Mouse (Mus musculus) lung, adult 2 months (tissue): ENCODE measurements at regions not wholly inside any gene's neighbourhood (a gene's known extent, or its start where the extent isn't known, plus 50 kb on each side); places are given as distances from the start of the nearest gene placed in this dataset.
"Not testable (repeated sequence)": the region's sequence is repeated elsewhere in the genome, so short reads cannot be mapped to it uniquely, and the experiment has no call there.

Source experiments
- DNase-seq: peaks from one replicate; pipeline ENCODE4 v3.0.0; 2022
- H3K4me1 ChIP-seq: fragments of 200-500 bp; 2 replicates; pipeline ENCODE4 v1.6.1; 2011; ENCODE audit warnings: low read length; ENCODE audit not compliant: control insufficient read depth, insufficient read depth
- H3K4me3 ChIP-seq: fragments of 200-500 bp; replicated peaks from 2 replicates; pipeline ENCODE3; 2011; ENCODE audit warnings: low read depth, mild to moderate bottlenecking, control low read depth, low read length; ENCODE audit errors: extremely low read depth
- CTCF ChIP-seq: fragments of 200-500 bp; IDR thresholded peaks from 2 replicates; pipeline ENCODE4 v1.5.1; 2011; ENCODE audit warnings: mild to moderate bottlenecking, low read length, control low read depth; ENCODE audit not compliant: insufficient read depth
- POLR2A ChIP-seq: fragments of 200-500 bp; IDR thresholded peaks from 2 replicates; pipeline ENCODE4 v1.6.1; 2011; ENCODE audit warnings: low read depth, mild to moderate bottlenecking, control low read depth, low read length, borderline replicate concordance; ENCODE audit errors: extremely low read depth
- WGBS: fragments of 180-500 bp; shearing (Covaris S2); methylation state at CpG from one replicate; pipeline ENCODE4 v1.1.7; 2018; 5-methylcytosine and 5-hydroxymethylcytosine counted together

GRCm38 (mm10) chr12:51143196-51143595, 204.7 kb upstream of the G2e3 start:
- H3K4me3 ChIP-seq: no peak overlapping the region
- H3K4me1 ChIP-seq: no peaks in the 10 kb centered on the region
- TF ChIP-seq POLR2A (no peak), CTCF (no peak)
- 47% methylated on average over 3 of the region's 3 CpGs for WGBS
- DNase-seq: no peak

DNA sequence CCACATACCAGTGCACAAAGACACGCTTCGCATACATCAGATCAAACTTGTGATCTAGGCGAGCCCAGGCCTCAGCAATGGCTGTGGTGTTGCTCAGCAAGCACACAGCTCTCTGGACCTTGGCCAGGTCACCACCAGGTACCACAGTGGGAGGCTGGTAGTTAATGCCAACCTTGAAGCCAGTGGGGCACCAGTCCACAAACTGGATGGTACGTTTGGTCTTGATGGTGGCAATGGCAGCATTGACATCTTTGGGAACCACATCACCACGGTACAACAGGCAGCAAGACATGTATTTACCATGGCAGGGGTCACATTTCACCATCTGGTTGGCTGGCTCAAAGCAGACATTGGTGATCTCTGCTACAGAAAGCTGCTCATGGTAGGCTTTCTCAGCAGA, 214.2 kb upstream of the G2e3 start:
- not testable (repeated sequence) for H3K4me1 ChIP-seq, DNase-seq, H3K4me3 ChIP-seq
- WGBS: 79% methylated on average over 5 of the region's 5 CpGs

GRCm38 (mm10) chr12:51128274-51128673, 219.6 kb upstream of the G2e3 start:
- no peak overlapping the region for H3K4me3 ChIP-seq
- DNase-seq: no peak
- no peaks in the 10 kb centered on the region for H3K4me1 ChIP-seq
- TF ChIP-seq POLR2A (no peak), CTCF (no peak)

DNA sequence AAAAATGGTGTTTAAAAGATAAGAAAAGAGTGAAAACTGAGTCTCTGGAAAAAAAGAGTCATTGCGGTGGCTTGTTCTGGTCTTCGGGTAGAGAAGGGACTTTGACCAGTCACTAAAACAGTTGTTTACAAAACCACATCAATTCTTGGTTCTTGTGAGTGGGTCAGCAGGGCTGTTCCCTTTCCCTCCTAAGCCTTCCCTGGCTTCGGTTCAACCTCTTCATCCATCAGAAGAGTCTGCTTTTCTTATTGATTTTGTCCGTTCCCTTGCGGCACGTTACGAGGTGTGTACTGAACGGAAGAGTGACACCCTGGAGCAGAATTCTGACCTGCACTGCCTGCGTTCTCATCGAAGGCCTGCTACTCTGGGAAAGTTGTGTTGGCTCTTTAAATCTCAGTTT, 229.1 kb upstream of the G2e3 start:
- no peaks in the 10 kb centered on the region for H3K4me1 ChIP-seq
- WGBS: 89% methylated on average over 10 of the region's 10 CpGs
- DNase-seq: no peak

DNA sequence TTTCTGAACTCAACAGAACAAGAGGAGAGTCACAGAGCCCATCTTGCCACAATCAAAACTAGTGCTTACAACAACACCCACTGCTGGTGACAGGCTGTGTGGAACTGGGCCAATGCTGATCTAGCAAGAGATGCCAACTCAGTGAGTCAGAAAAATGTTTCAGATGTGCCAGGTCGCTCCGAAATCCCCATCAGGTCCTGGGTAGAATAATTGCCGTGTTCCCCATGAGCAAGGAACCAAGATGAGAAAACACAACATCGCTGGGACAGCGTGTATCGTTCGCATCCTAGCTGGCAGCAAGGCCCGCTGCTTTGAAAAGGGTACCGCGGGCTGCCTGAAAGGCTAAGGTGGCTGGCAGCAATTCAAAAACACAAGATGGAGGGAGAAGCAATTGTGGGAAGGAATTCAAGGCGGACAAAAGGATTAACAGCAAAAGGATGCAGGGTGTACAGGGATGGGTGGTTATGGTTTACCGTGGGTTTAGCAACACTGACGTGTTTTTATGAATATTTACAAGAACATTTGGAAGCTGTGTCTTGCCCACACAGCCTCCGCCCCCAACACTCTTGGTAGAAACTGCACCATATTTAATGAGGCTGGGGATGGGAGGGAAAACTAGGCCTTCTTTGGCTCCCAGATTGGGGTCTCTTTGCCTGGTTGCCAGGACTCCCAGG, 229.7 kb upstream of the G2e3 start:
- Histone ChIP-seq H3K4me1 (no peaks in the 10 kb centered on the region), H3K4me3 (no peak overlapping the region)
- TF ChIP-seq POLR2A: no peak
- TF ChIP-seq CTCF: no peak
- WGBS: 83% methylated on average over 14 of the region's 14 CpGs
- DNase-seq: no peak

More for the DNA sequence above, 229.1 kb upstream of the G2e3 start:
- no peak overlapping the region for H3K4me3 ChIP-seq
- TF ChIP-seq POLR2A (no peak), CTCF (no peak)

DNA sequence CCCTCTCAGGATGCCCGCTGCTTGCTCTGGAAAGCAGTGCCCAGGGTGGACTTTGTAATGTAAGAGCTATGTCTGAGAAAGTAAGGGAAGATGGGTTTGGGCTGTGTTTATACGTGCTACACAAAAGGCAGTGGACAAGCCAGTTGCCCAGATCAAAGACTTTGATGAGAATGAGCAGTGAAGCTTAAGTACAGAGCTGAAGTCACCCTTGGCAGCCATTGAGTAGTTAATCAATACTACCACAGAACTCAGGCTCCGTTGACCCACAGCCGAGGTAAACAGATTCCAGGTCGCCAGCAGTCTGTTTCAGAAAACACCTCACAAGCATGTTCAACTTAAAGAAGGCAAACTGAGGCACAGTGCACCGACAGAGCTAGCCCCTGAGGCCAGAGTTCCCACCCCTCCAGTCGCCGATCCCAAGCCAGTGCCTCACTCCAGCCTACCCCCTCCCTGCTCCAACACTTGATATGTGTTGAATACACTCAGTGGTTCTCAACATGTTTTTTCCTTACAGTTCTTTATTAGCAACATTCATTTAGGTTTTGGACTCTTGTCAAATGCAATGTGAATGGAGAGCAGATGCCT, 230.3 kb upstream of the G2e3 start:
- Histone ChIP-seq H3K4me1 (no peaks in the 10 kb centered on the region), H3K4me3 (no peak overlapping the region)
- TF ChIP-seq CTCF (no peak), POLR2A (no peak)
- DNase-seq: no peak
- WGBS: 67% methylated on average over 8 of the region's 8 CpGs

- TF ChIP-seq CTCF: no peak
- no peak for TF ChIP-seq POLR2A
- 21% methylated on average over 4 of the region's 4 CpGs for whole genome bisulfite sequencing
- Histone ChIP-seq H3K4me1 (no peaks in the 10 kb centered on the region), H3K4me3 (no peak overlapping the region)
- no peak for DNase-seq
These were observed 236.1 kb upstream of the G2e3 start for GRCm38 (mm10) chr12:51111811-51112210.

- Histone ChIP-seq H3K4me3 (no peak overlapping the region), H3K4me1 (no peaks in the 10 kb centered on the region)
- WGBS: 73% methylated on average over 5 of the region's 5 CpGs
- DNase-seq: no peak
- TF ChIP-seq CTCF: no peak
- no peak for TF ChIP-seq POLR2A
These were observed 239.8 kb upstream of the G2e3 start for GRCm38 (mm10) chr12:51108044-51108443.

DNA sequence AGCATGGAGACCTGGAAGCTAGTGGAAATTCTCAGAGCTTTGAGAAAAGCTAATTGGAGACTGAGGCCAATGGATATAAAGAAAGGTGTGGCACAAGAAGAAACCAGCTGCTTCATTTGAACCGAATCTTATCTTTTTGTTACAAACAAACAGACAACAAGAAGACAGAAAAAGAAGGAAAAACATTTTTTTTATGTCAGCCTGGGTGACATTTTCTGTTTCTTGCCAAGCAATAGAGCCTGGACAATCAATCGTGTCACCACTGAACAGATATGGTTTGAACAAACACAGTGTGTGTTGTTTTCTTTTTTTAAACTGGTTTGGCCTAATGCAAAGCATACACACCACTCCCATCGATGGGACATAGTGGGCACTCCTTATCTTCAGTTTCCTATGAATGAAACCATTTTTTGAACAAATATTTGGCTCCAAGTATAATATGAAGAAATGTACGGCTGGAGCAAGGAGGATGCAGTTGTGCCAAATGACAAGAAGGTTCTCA, 244.3 kb upstream of the G2e3 start:
- H3K4me3 ChIP-seq: no peak overlapping the region
- WGBS: 55% methylated on average over 4 of the region's 4 CpGs

DNA sequence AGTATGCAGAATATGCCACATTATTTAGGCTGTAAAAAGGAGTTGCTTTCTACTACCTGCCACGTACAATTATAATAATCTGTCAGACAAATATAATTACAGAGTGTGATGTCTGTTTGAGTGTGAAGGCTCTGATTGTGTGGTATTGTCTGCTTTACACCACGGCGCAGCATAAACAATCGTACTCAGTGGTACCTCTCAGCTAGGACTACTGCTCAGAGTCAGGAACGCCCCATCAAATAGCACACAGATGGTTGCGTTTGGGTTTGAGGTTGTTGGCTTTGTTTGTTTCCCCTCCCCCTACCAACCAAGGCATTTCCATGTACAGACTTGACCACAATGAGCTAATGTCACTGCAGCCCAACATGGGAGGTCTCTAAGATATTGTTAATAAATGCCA, 246.2 kb upstream of the G2e3 start:
- Histone ChIP-seq H3K4me3 (no peak overlapping the region), H3K4me1 (no peaks in the 10 kb centered on the region)
- 85% methylated on average over 6 of the region's 6 CpGs for WGBS
- no peak for DNase-seq
- TF ChIP-seq POLR2A (no peak), CTCF (no peak)

More for the DNA sequence above, 244.3 kb upstream of the G2e3 start:
- H3K4me1 ChIP-seq: no peaks in the 10 kb centered on the region
- TF ChIP-seq POLR2A: no peak
- no peak for TF ChIP-seq CTCF
- no peak for DNase-seq

DNA sequence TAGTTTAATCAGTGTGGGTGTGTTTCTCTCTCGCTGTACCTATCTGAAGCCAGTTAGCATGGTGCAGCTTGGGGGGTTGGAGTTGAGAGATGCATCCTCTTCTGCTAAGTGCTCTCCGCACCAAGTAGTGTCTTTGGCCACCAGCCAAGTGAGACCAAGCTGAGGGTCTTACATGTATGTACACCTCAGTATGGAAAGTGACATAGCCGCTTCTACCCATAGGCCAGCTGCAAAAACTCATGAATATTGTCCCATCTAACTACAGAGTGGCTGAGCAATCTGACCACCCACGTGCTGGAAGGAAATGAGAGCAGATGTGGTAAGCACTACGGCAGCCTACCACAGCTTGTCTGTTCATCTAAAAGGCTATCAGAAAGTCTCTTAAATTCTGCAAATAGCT, 247.0 kb upstream of the G2e3 start:
- H3K4me1 ChIP-seq: no peaks in the 10 kb centered on the region
- WGBS: 68% methylated on average over 5 of the region's 5 CpGs
- no peak for DNase-seq
- TF ChIP-seq CTCF (no peak), POLR2A (no peak)
- no peak overlapping the region for H3K4me3 ChIP-seq
